Mouse (Mus musculus): ENCODE results near the gene Rad50. TPM values are rescaled to one million over a fixed set of nuclear protein-coding genes. Genes with fewer than 3 reads are reported as not detected.
A peak's percentile ranks its signal among the peaks of the same experiment; 100 is the strongest.

Rad50 gene
- 25.3 and 30.9 TPM in 2 replicates for polyA plus RNA-seq (2016; fragmentation: Nextera tagmentation; extraction: Ambion mirVana)

GRCm38 (mm10) chr11:53706934-53707717 is at the start of gene Rad50:
TSS of gene Rad50 (minus strand) at chr11:53707319.
- Histone ChIP-seq H3K27me3 (no peaks in the 10 kb centered on the region), H3K4me1 (0 out of 2 replicates have a peak, but pooled peaks cover 5% of the 10 kb centered on the region), H3K27ac (peak within 1 kb of the TSS; percentile 81), H3K9me3 (no peaks in the 10 kb centered on the region), H3K4me3 (peak within 1 kb of the TSS; percentile 77), H3K9ac (peak within 1 kb of the TSS; percentile 77), H3K36me3 (no peaks in the 10 kb centered on the region), H3K4me2 (replicated peaks) (peak within 1 kb of the TSS; percentile 84)
- ATAC-seq (ENCODE audit: insufficient number of reproducible peaks, insufficient read depth, low FRiP score, low TSS enrichment) = peak; percentile 90
- WGBS = 4% methylated on average over 55 of the region's 55 CpGs

GRCm38 (mm10) chr11:53755011-53755595 is 48.0 kb upstream of the Rad50 start:
- Histone ChIP-seq H3K36me3 (no peaks in the 10 kb centered on the region), H3K27ac (no peak overlapping the region), H3K4me1 (peaks cover 12% of the 10 kb centered on the region), H3K4me2 (replicated peaks) (no peak overlapping the region), H3K9me3 (no peaks in the 10 kb centered on the region), H3K9ac (no peak overlapping the region), H3K27me3 (0 out of 2 replicates have a peak, but pooled peaks cover 4% of the 10 kb centered on the region), H3K4me3 (no peak overlapping the region)
- 85% methylated on average over 12 of the region's 12 CpGs for WGBS
- ATAC-seq (ENCODE audit: insufficient number of reproducible peaks, insufficient read depth, low FRiP score, low TSS enrichment) = no peak

GRCm38 (mm10) chr11:53749716-53750352 is 42.7 kb upstream of the Rad50 start:
- no peak overlapping the region for H3K27ac ChIP-seq
- ATAC-seq (ENCODE audit: insufficient number of reproducible peaks, insufficient read depth, low FRiP score, low TSS enrichment) = no peak
- WGBS = 50% methylated on average over 5 of the region's 5 CpGs
- no peak overlapping the region for H3K4me3 ChIP-seq
- H3K4me2 ChIP-seq (replicated peaks) = no peak overlapping the region
- no peak overlapping the region for H3K9ac ChIP-seq
- H3K9me3 ChIP-seq = no peaks in the 10 kb centered on the region
- H3K36me3 ChIP-seq = no peaks in the 10 kb centered on the region
- H3K4me1 ChIP-seq = no peaks in the 10 kb centered on the region
- no peaks in the 10 kb centered on the region for H3K27me3 ChIP-seq

- ATAC-seq (ENCODE audit: insufficient number of reproducible peaks, insufficient read depth, low FRiP score, low TSS enrichment) = no peak
- H3K4me1 ChIP-seq = no peaks in the 10 kb centered on the region
- no peak overlapping the region for H3K4me3 ChIP-seq
- no peak overlapping the region for H3K4me2 ChIP-seq (replicated peaks)
- no peaks in the 10 kb centered on the region for H3K27me3 ChIP-seq
- no peak overlapping the region for H3K9ac ChIP-seq
- no peak overlapping the region for H3K27ac ChIP-seq
- WGBS = 54% methylated on average over 4 of the region's 4 CpGs
- H3K36me3 ChIP-seq = no peaks in the 10 kb centered on the region
- H3K9me3 ChIP-seq = no peaks in the 10 kb centered on the region
Measured at GRCm38 (mm10) chr11:53749306-53749705, 42.2 kb upstream of the Rad50 start.

- Histone ChIP-seq H3K4me2 (replicated peaks) (no peak overlapping the region), H3K4me1 (no peaks in the 10 kb centered on the region), H3K36me3 (no peaks in the 10 kb centered on the region), H3K9ac (no peak overlapping the region), H3K9me3 (no peaks in the 10 kb centered on the region), H3K27ac (no peak overlapping the region), H3K4me3 (no peak overlapping the region), H3K27me3 (no peaks in the 10 kb centered on the region)
- no peak for ATAC-seq (ENCODE audit: insufficient number of reproducible peaks, insufficient read depth, low FRiP score, low TSS enrichment)
- WGBS = 92% methylated on average over 6 of the region's 6 CpGs
Measured at GRCm38 (mm10) chr11:53748614-53749013, 41.5 kb upstream of the Rad50 start.

- Histone ChIP-seq H3K27me3 (no peaks in the 10 kb centered on the region), H3K36me3 (no peaks in the 10 kb centered on the region), H3K27ac (no peak overlapping the region), H3K4me2 (replicated peaks) (no peak overlapping the region), H3K9me3 (no peaks in the 10 kb centered on the region), H3K9ac (no peak overlapping the region), H3K4me3 (no peak overlapping the region), H3K4me1 (no peaks in the 10 kb centered on the region)
- WGBS = 87% methylated on average over 9 of the region's 9 CpGs
- ATAC-seq (ENCODE audit: insufficient number of reproducible peaks, insufficient read depth, low FRiP score, low TSS enrichment) = no peak
Measured at GRCm38 (mm10) chr11:53747985-53748384, 40.9 kb upstream of the Rad50 start.

GRCm38 (mm10) chr11:53745260-53745659 is 38.1 kb upstream of the Rad50 start:
- WGBS = 89% methylated on average over 2 of the region's 2 CpGs

GRCm38 (mm10) chr11:53742353-53742752 is 35.2 kb upstream of the Rad50 start:
- 11% methylated on average over 5 of the region's 5 CpGs for WGBS
- Histone ChIP-seq H3K4me2 (replicated peaks) (no peak overlapping the region), H3K27ac (no peak overlapping the region), H3K4me1 (no peaks in the 10 kb centered on the region), H3K36me3 (no peaks in the 10 kb centered on the region), H3K9me3 (no peaks in the 10 kb centered on the region), H3K9ac (no peak overlapping the region), H3K4me3 (no peak overlapping the region), H3K27me3 (no peaks in the 10 kb centered on the region)
- ATAC-seq (ENCODE audit: insufficient number of reproducible peaks, insufficient read depth, low FRiP score, low TSS enrichment) = no peak

More at GRCm38 (mm10) chr11:53745260-53745659, 38.1 kb upstream of the Rad50 start:
- no peak overlapping the region for H3K27ac ChIP-seq
- no peaks in the 10 kb centered on the region for H3K36me3 ChIP-seq
- no peak overlapping the region for H3K4me3 ChIP-seq
- H3K27me3 ChIP-seq = no peaks in the 10 kb centered on the region
- H3K9ac ChIP-seq = no peak overlapping the region
- no peak overlapping the region for H3K4me2 ChIP-seq (replicated peaks)
- H3K4me1 ChIP-seq = no peaks in the 10 kb centered on the region
- no peaks in the 10 kb centered on the region for H3K9me3 ChIP-seq
- ATAC-seq (ENCODE audit: insufficient number of reproducible peaks, insufficient read depth, low FRiP score, low TSS enrichment) = no peak

- no peak overlapping the region for H3K9ac ChIP-seq
- no peaks in the 10 kb centered on the region for H3K27me3 ChIP-seq
- H3K4me1 ChIP-seq = no peaks in the 10 kb centered on the region
- H3K36me3 ChIP-seq = no peaks in the 10 kb centered on the region
- WGBS = 45% methylated on average over 6 of the region's 6 CpGs
- H3K9me3 ChIP-seq = no peaks in the 10 kb centered on the region
- H3K27ac ChIP-seq = no peak overlapping the region
- H3K4me3 ChIP-seq = no peak overlapping the region
- ATAC-seq (ENCODE audit: insufficient number of reproducible peaks, insufficient read depth, low FRiP score, low TSS enrichment) = no peak
- no peak overlapping the region for H3K4me2 ChIP-seq (replicated peaks)
Measured at GRCm38 (mm10) chr11:53737573-53737946, 30.4 kb upstream of the Rad50 start.

GRCm38 (mm10) chr11:53736771-53737572 is 29.9 kb upstream of the Rad50 start:
- Histone ChIP-seq H3K27ac (no peak overlapping the region), H3K27me3 (no peaks in the 10 kb centered on the region), H3K4me2 (replicated peaks) (no peak overlapping the region), H3K4me1 (no peaks in the 10 kb centered on the region), H3K4me3 (no peak overlapping the region), H3K36me3 (no peaks in the 10 kb centered on the region), H3K9ac (no peak overlapping the region), H3K9me3 (no peaks in the 10 kb centered on the region)
- 46% methylated on average over 14 of the region's 14 CpGs for WGBS
- ATAC-seq (ENCODE audit: insufficient number of reproducible peaks, insufficient read depth, low FRiP score, low TSS enrichment) = 0 out of 2 replicates have a peak, but pooled peaks have one; percentile 47

GRCm38 (mm10) chr11:53735682-53736245 is 28.6 kb upstream of the Rad50 start:
- Histone ChIP-seq H3K27ac (no peak overlapping the region), H3K9me3 (no peaks in the 10 kb centered on the region), H3K36me3 (no peaks in the 10 kb centered on the region), H3K4me2 (replicated peaks) (peak overlapping the region; percentile 33), H3K4me1 (no peaks in the 10 kb centered on the region), H3K4me3 (0 out of 2 replicates have a peak overlapping the region, but pooled peaks have one; percentile 5), H3K27me3 (no peaks in the 10 kb centered on the region), H3K9ac (no peak overlapping the region)
- ATAC-seq (ENCODE audit: insufficient number of reproducible peaks, insufficient read depth, low FRiP score, low TSS enrichment) = peak; percentile 76; the same call in 1 of the 2 replicates
- WGBS = 30% methylated on average over 17 of the region's 17 CpGs
